Mouse (Mus musculus) frontal cortex, adult 2 months (tissue): Measurements from ENCODE around the gene Med25. TPM values are rescaled to one million over a fixed set of nuclear protein-coding genes. Genes with fewer than 3 reads are reported as not detected.

ENCODE experiments used
- polyA plus RNA-seq: library from polyadenylated mRNA; depleted of rRNA; stranded (reverse); fragments of >200 nt; gene quantifications from 2 replicates; pipeline ENCODE4 v1.2.3, GENCODE M21; 2012; rRNA removed

Med25 gene
- polyA plus RNA-seq, 1 experiment: 130 TPM

Other genes starting within 250 kb of the Med25 start
- gene Myh14, start 221.9 kb downstream of the Med25 start, polyA plus RNA-seq: 17.5 and 18.6 TPM in 2 replicates
- gene Izumo2, start 184.0 kb downstream of the Med25 start, polyA plus RNA-seq: not detected in 2 replicates
- 33.9 and 38.2 TPM in 2 replicates for gene Vrk3, start 144.3 kb downstream of the Med25 start, polyA plus RNA-seq
- gene Zfp473, start 141.7 kb downstream of the Med25 start, polyA plus RNA-seq: 0.55 and 0.62 TPM in 2 replicates
- 29.1 and 29.3 TPM in 2 replicates for gene Nup62, start 76.6 kb downstream of the Med25 start, polyA plus RNA-seq
- gene Il4i1, start 76.3 kb downstream of the Med25 start, polyA plus RNA-seq: 1.3 and 2.2 TPM in 2 replicates
- 24.2 and 35.6 TPM in 2 replicates for gene Atf5, start 76.1 kb downstream of the Med25 start, polyA plus RNA-seq
- 87.0 and 108 TPM in 2 replicates for gene Akt1s1, start 43.7 kb downstream of the Med25 start, polyA plus RNA-seq
- gene Tbc1d17, start 43.6 kb downstream of the Med25 start, polyA plus RNA-seq: 84.3 and 106 TPM in 2 replicates
- gene Pnkp, start 35.6 kb downstream of the Med25 start, polyA plus RNA-seq: 42.3 and 44.9 TPM in 2 replicates
- 408 and 469 TPM in 2 replicates for gene Ptov1, start 22.9 kb downstream of the Med25 start, polyA plus RNA-seq
- 30.4 and 32.4 TPM in 2 replicates for gene Fuz, start 3.4 kb upstream of the Med25 start, polyA plus RNA-seq
- gene Ap2a1, start 36.8 kb upstream of the Med25 start, polyA plus RNA-seq: 216 and 254 TPM in 2 replicates
- 1.4 TPM in 2 replicates for gene Tsks, start 50.5 kb upstream of the Med25 start, polyA plus RNA-seq
- gene Cpt1c, start 82.1 kb upstream of the Med25 start, polyA plus RNA-seq: 151 TPM in 2 replicates
- 217 and 232 TPM in 2 replicates for gene Prmt1, start 93.9 kb upstream of the Med25 start, polyA plus RNA-seq
- 88.4 and 88.6 TPM in 2 replicates for gene Irf3, start 104.9 kb upstream of the Med25 start, polyA plus RNA-seq
- gene Bcl2l12, start 106.0 kb upstream of the Med25 start, polyA plus RNA-seq: 5.4 and 5.9 TPM in 2 replicates
- 126 and 127 TPM in 2 replicates for gene Scaf1, start 123.7 kb upstream of the Med25 start, polyA plus RNA-seq
- 27.6 and 32.5 TPM in 2 replicates for gene Rras, start 125.2 kb upstream of the Med25 start, polyA plus RNA-seq
- 20.5 and 22.4 TPM in 2 replicates for gene Prr12, start 160.2 kb upstream of the Med25 start, polyA plus RNA-seq
- gene Nosip, start 169.7 kb upstream of the Med25 start, polyA plus RNA-seq: 81.7 and 86.5 TPM in 2 replicates
- 15.5 and 15.6 TPM in 2 replicates for gene Prrg2, start 170.0 kb upstream of the Med25 start, polyA plus RNA-seq
- gene Rcn3, start 199.5 kb upstream of the Med25 start, polyA plus RNA-seq: 13.4 and 16.9 TPM in 2 replicates
- 34.0 and 34.2 TPM in 2 replicates for gene Fcgrt, start 211.1 kb upstream of the Med25 start, polyA plus RNA-seq
- gene Rps11, start 231.7 kb upstream of the Med25 start, polyA plus RNA-seq: 383 and 419 TPM in 2 replicates
- gene Rpl13a, start 236.0 kb upstream of the Med25 start, polyA plus RNA-seq: 1,438 and 1,804 TPM in 2 replicates
- gene Gm45713, start 243.5 kb upstream of the Med25 start, polyA plus RNA-seq: 0.06 and 0.12 TPM in 2 replicates
- gene Flt3l, start 243.7 kb upstream of the Med25 start, polyA plus RNA-seq: 25.2 and 29.6 TPM in 2 replicates